Mouse (Mus musculus) thymus, adult 2 months (tissue): ENCODE results near the gene Bzw1.

Source experiments
- CTCF ChIP-seq: fragments of 200-500 bp; IDR thresholded peaks from 2 replicates; pipeline ENCODE4 v1.5.1; 2012; ENCODE audit warnings: mild to moderate bottlenecking, control low read depth, low read length, moderate library complexity, borderline replicate concordance; ENCODE audit not compliant: control insufficient read depth, poor library complexity, insufficient read depth; ENCODE audit errors: extremely low read depth
- POLR2A ChIP-seq: fragments of 200-500 bp; IDR thresholded peaks from 2 replicates; pipeline ENCODE4 v1.6.1; 2012; ENCODE audit warnings: mild to moderate bottlenecking, low read length, control low read depth, moderate library complexity; ENCODE audit not compliant: control insufficient read depth, poor library complexity, insufficient read depth; ENCODE audit errors: extremely low read depth

DNA sequence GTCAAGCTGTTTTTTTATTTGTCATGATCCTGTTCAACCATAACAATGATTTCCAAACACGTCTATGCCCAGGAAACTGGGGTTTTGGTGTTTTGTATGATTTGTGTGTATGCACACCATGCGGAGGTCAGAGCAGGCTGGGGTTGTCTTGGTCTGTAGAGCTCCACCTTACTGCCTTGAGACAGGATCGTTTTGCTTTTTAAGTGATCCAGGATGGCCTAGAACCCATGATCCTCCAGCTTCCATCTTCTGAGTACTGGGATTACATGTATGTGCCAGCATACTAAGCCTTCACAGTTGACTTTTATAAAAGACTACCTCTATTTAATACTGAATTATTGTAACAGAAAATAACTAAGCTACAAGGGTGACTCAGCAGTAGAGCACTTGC is 17.5 kb downstream of the Bzw1 start:
- TF ChIP-seq CTCF (no peak), POLR2A (no peak)
